Mouse (Mus musculus) cerebellum, adult 2 months (tissue): ENCODE measurements around the gene Grik4. TPM values are rescaled to one million over a fixed set of nuclear protein-coding genes. Genes with fewer than 3 reads are reported as not detected.

Experiments
- DNase-seq, 2 experiments: peaks; one replicate each; pipeline ENCODE4 v3.0.0; 2021
- H3K27ac ChIP-seq: fragments of 200-500 bp; 2 replicates; pipeline ENCODE4 v1.5.1; 2012; ENCODE audit warnings: low read length, control low read depth, inconsistent platforms; ENCODE audit not compliant: insufficient read depth
- H3K27me3 ChIP-seq: fragments of 200-500 bp; 2 replicates; pipeline ENCODE4 v1.6.1; 2012; ENCODE audit warnings: inconsistent platforms, mild to moderate bottlenecking, low read length, moderate library complexity; ENCODE audit not compliant: control insufficient read depth, insufficient read depth
- H3K4me1 ChIP-seq: fragments of 200-500 bp; 2 replicates; pipeline ENCODE4 v1.6.1; 2011; ENCODE audit warnings: low read length; ENCODE audit not compliant: control insufficient read depth, insufficient read depth
- H3K4me3 ChIP-seq: fragments of 200-500 bp; replicated peaks from 2 replicates; pipeline ENCODE3; 2011; ENCODE audit warnings: mild to moderate bottlenecking, low read depth, low read length, control low read depth; ENCODE audit not compliant: insufficient read depth
- CTCF ChIP-seq: fragments of 200-500 bp; IDR thresholded peaks from 2 replicates; pipeline ENCODE4 v1.5.1; 2011; ENCODE audit warnings: low read depth, mild to moderate bottlenecking, control low read depth, low read length, moderate library complexity, borderline replicate concordance; ENCODE audit not compliant: insufficient read depth
- POLR2A ChIP-seq: fragments of 200-500 bp; IDR thresholded peaks from 2 replicates; pipeline ENCODE4 v1.6.1; 2011; ENCODE audit warnings: low read length, control low read depth, borderline replicate concordance; ENCODE audit not compliant: insufficient read depth
- WGBS: fragments of 180-500 bp; shearing (Covaris S2); methylation state at CpG from one replicate; pipeline ENCODE4 v1.1.7; 2018; 5-methylcytosine and 5-hydroxymethylcytosine counted together
- polyA plus RNA-seq: library from polyadenylated mRNA; depleted of rRNA; stranded (reverse); fragments of >200 nt; gene quantifications from 2 replicates; pipeline ENCODE4 v1.2.3, GENCODE M21; 2012

Gene Grik4
- polyA plus RNA-seq, 1 experiment, result 10.5 TPM

GRCm38 (mm10) chr9:42866650-42867049 lies 77.6 kb downstream of the Grik4 start:
- no peak for DNase-seq
- 95% methylated on average over 4 of the region's 4 CpGs for WGBS

GRCm38 (mm10) chr9:42865036-42865829 lies 79.1 kb downstream of the Grik4 start:
- 57% methylated on average over 11 of the region's 11 CpGs for WGBS
- TF ChIP-seq POLR2A (no peak), CTCF (no peak)
- peak in 1 of 2 experiments; percentile 17 for DNase-seq
- no peaks in the 10 kb centered on the region; the same call in 1 of the 2 replicates for H3K27me3 ChIP-seq
- no peak overlapping the region for H3K27ac ChIP-seq
- H3K4me1 ChIP-seq, result 0 out of 2 replicates have a peak, but pooled peaks cover 3% of the 10 kb centered on the region
- H3K4me3 ChIP-seq, result no peak overlapping the region

More at GRCm38 (mm10) chr9:42866650-42867049, 77.6 kb downstream of the Grik4 start:
- Histone ChIP-seq H3K27ac (no peak overlapping the region), H3K27me3 (no peaks in the 10 kb centered on the region; the same call in 1 of the 2 replicates), H3K4me1 (0 out of 2 replicates have a peak, but pooled peaks cover 3% of the 10 kb centered on the region), H3K4me3 (no peak overlapping the region)
- TF ChIP-seq CTCF (no peak), POLR2A (no peak)

- Histone ChIP-seq H3K4me3 (no peak overlapping the region), H3K27me3 (no peaks in the 10 kb centered on the region; the same call in 1 of the 2 replicates), H3K27ac (no peak overlapping the region), H3K4me1 (0 out of 2 replicates have a peak, but pooled peaks cover 3% of the 10 kb centered on the region)
- no peak for TF ChIP-seq CTCF
- no peak for TF ChIP-seq POLR2A
- 47% methylated on average over 5 of the region's 5 CpGs for WGBS
- no peak for DNase-seq
Measured at GRCm38 (mm10) chr9:42863360-42863759, 80.9 kb downstream of the Grik4 start.

DNA sequence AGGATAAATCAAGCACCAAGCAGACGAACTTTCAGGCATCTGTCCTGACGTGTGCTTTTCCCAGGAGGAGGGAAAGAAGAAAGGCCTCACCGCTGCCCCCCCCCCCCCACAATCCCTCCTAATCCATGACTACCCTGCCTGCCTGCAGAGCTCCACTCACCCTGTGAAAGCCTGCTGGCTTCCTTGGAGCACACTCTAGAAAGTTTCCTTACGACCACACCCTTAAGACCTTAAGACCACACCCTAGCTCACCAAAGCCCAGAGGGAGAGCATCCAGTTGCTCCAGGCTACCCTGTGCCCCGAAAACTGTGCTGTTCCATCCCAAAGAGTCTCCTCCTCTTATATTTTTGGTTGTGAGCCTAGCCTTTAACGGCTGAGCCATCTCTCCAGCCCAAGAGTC lies 82.6 kb downstream of the Grik4 start:
- no peak for DNase-seq
- no peak overlapping the region for H3K27ac ChIP-seq
- 90% methylated on average over 6 of the region's 6 CpGs for WGBS
- no peaks in the 10 kb centered on the region for H3K27me3 ChIP-seq
- no peak overlapping the region for H3K4me3 ChIP-seq
- TF ChIP-seq POLR2A, result no peak
- no peak for TF ChIP-seq CTCF
- 0 out of 2 replicates have a peak, but pooled peaks cover 3% of the 10 kb centered on the region for H3K4me1 ChIP-seq

DNA sequence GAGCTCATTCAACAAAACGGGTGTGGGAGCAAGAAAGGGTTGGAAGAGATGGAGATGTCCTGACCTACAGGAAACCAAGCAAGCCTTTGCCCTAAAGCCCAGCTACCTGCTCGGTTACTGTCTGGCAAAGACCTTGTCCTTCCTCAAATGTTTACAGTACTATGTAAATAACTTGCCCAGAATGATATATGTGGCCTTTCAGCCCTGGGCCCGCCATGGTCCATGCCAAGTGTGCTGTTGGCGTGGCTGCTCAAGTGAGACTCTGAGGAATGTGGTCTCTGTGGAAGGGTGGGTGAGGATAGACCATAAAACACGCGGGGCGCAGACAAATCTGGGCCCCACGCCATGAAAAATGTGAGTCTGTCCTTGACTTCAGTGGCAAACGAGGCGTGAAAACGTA lies 83.1 kb downstream of the Grik4 start:
- TF ChIP-seq POLR2A, result no peak
- no peak for TF ChIP-seq CTCF
- DNase-seq, result no peak
- Histone ChIP-seq H3K27ac (no peak overlapping the region), H3K27me3 (no peaks in the 10 kb centered on the region), H3K4me1 (0 out of 2 replicates have a peak, but pooled peaks cover 3% of the 10 kb centered on the region), H3K4me3 (no peak overlapping the region)
- 77% methylated on average over 11 of the region's 11 CpGs for WGBS

GRCm38 (mm10) chr9:42859959-42860794 lies 84.1 kb downstream of the Grik4 start:
- 79% methylated on average over 10 of the region's 10 CpGs for WGBS
- H3K27ac ChIP-seq, result no peak overlapping the region
- H3K4me1 ChIP-seq, result no peaks in the 10 kb centered on the region
- no peak for DNase-seq
- H3K27me3 ChIP-seq, result no peaks in the 10 kb centered on the region
- TF ChIP-seq POLR2A (no peak), CTCF (no peak)
- H3K4me3 ChIP-seq, result no peak overlapping the region

GRCm38 (mm10) chr9:42858998-42859690 lies 85.1 kb downstream of the Grik4 start:
- no peaks in the 10 kb centered on the region for H3K27me3 ChIP-seq
- TF ChIP-seq CTCF (no peak), POLR2A (no peak)
- WGBS, result 41% methylated on average over 4 of the region's 4 CpGs
- H3K4me1 ChIP-seq, result no peaks in the 10 kb centered on the region
- no peak overlapping the region for H3K27ac ChIP-seq
- no peak overlapping the region for H3K4me3 ChIP-seq
- no peak for DNase-seq
